Mouse (Mus musculus) kidney, postnatal 0 days (tissue): ENCODE data around the gene Bet1l. TPM values are rescaled to one million over a fixed set of nuclear protein-coding genes. Genes with fewer than 3 reads are reported as not detected.

Source experiments
- ATAC-seq: fragments of 200-750 bp; cut with Nextera tagmentation; replicated peaks from 2 replicates; pipeline ENCODE4 v1.8.0; 2017; ENCODE audit warnings: low read depth, moderate number of reproducible peaks, moderate TSS enrichment, moderate library complexity; ENCODE audit not compliant: low FRiP score
- DNase-seq: peaks from one replicate; pipeline ENCODE4 v3.0.0-alpha.2; 2016; ENCODE audit warnings: low spot score
- H3K27ac ChIP-seq: fragments of 300-500 bp; sonication (generic); 2 replicates; pipeline ENCODE4 v1.5.1; 2014; ENCODE audit warnings: mild to moderate bottlenecking
- H3K27me3 ChIP-seq: fragments of 300-500 bp; sonication (generic); 2 replicates; pipeline ENCODE4 v1.6.1; 2014; ENCODE audit warnings: low read length, mixed read lengths; ENCODE audit not compliant: insufficient read depth
- H3K36me3 ChIP-seq: fragments of 300-500 bp; sonication (generic); 2 replicates; pipeline ENCODE4 v1.6.1; 2014; ENCODE audit warnings: low read length, mixed read lengths; ENCODE audit not compliant: insufficient read depth
- H3K4me1 ChIP-seq: fragments of 300-500 bp; sonication (generic); replicated peaks from 2 replicates; pipeline ENCODE4 v1.6.1; 2014; ENCODE audit warnings: antibody characterized with exemption, low read length, mixed read lengths; ENCODE audit not compliant: insufficient read depth
- H3K4me2 ChIP-seq: fragments of 300-500 bp; sonication (generic); 2 replicates; pipeline ENCODE4 v1.6.1; 2014; ENCODE audit warnings: mild to moderate bottlenecking, low read length, moderate library complexity, mixed read lengths
- H3K4me3 ChIP-seq: fragments of 300-500 bp; sonication (generic); replicated peaks from 2 replicates; pipeline ENCODE4 v1.5.1; 2014; ENCODE audit warnings: low read depth, low read length
- H3K9ac ChIP-seq: fragments of 300-500 bp; sonication (generic); 2 replicates; pipeline ENCODE4 v1.6.1; 2014; ENCODE audit warnings: low read depth, low read length
- H3K9me3 ChIP-seq: fragments of 300-500 bp; sonication (generic); replicated peaks from 2 replicates; pipeline ENCODE4 v1.6.1; 2016; ENCODE audit warnings: low read length, inconsistent platforms, mixed read lengths
- CTCF ChIP-seq: IDR thresholded peaks from 2 replicates; pipeline ENCODE4 v1.5.1; 2016; ENCODE audit warnings: antibody characterized with exemption, low read depth, mild to moderate bottlenecking, moderate library complexity
- WGBS: fragments of 180-500 bp; shearing (Covaris S2); extraction: QIAGEN DNeasy Blood & Tissue Kit; methylation state at CpG from one replicate; pipeline ENCODE4 v1.1.7; 2014; 5-methylcytosine and 5-hydroxymethylcytosine counted together
- polyA plus RNA-seq: library from polyadenylated mRNA; unstranded; fragments of >200 nt; fragmentation: Nextera tagmentation; extraction: Ambion mirVana; gene quantifications from 2 replicates; pipeline ENCODE4 v1.2.1, GENCODE M21; 2015

The Bet1l gene
- polyA plus RNA-seq, 1 experiment from 2014 or later: 53.9 TPM

DNA sequence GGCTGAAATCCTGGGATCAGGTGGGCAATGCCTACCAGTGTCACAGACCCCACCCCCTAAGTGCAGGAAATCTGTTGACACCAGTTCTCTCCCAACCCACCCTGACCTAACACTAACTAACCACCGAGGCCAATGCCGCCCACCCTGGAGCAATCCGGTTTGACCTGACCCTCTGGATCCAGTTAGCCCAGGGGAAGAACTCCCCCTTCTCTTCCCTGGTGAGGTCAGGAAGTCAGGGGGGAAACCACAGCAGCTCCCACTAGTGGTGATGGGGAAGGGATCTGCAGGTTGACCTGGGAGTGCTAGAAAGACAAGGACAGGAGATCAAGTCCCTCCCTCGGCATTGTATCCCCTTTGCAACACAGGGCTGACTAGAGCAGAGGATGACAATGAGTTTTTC, 11.7 kb downstream of the Bet1l start:
- no peak for TF ChIP-seq CTCF
- DNase-seq (no peak), ATAC-seq (no peak)
- no peak overlapping the region for H3K4me3 ChIP-seq
- 58% methylated on average over 4 of the region's 4 CpGs for WGBS
- no peaks in the 10 kb centered on the region for H3K27me3 ChIP-seq
- no peak overlapping the region for H3K4me2 ChIP-seq
- no peaks in the 10 kb centered on the region for H3K9me3 ChIP-seq
- H3K4me1 ChIP-seq: no peaks in the 10 kb centered on the region
- no peak overlapping the region for H3K27ac ChIP-seq
- no peaks in the 10 kb centered on the region for H3K36me3 ChIP-seq
- H3K9ac ChIP-seq: no peak overlapping the region

DNA sequence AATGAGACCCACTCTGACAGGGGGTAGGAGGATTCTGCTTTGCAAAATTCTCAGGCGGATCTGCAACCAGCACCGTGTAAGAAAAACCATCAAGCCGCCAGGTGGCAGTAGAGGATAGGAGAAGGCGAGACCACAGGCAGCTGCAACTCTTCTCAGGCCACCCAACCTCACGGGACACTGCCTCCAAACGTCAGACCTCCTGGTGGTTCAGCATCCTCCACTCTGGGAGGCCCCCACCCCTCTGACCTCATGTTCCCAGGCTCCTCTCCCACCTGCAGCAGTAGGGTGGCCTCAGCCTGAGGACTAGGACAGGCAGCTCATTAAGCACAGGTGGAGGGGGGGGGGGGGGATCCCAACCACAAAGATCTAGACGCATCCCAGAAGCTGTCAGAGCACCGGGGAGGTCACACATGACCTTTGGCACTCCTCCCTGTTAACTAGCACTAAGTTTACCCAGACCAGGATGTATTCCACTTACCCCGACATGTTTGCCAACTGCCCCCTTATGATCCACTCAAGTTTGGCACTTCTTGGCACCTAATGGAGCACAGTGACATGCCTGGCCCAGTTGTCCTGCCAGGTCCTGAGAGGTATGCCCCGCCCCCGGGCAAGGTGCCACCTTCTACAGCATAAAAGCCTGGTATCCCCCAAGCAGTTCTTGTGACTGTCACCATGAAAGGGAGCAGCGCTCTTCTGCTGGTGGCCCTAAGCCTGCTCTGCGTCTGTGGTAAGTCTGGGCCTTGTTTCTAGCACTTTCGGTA, 12.3 kb downstream of the Bet1l start, which contains the start of gene Scgb1c1:
TSS of gene Scgb1c1 (plus strand) at position 643 of the 761 bp plus-strand sequence.
- DNase-seq (peak; percentile 95), ATAC-seq (peak; percentile 81)
- peak; percentile 96 for TF ChIP-seq CTCF
- no peaks in the 10 kb centered on the region for H3K9me3 ChIP-seq
- no peaks in the 10 kb centered on the region for H3K27me3 ChIP-seq
- H3K4me3 ChIP-seq: no peak within 1 kb of the TSS
- H3K4me1 ChIP-seq: no peaks in the 10 kb centered on the region
- H3K4me2 ChIP-seq: no peak within 1 kb of the TSS
- no peaks in the 10 kb centered on the region for H3K36me3 ChIP-seq
- H3K27ac ChIP-seq: no peak within 1 kb of the TSS
- H3K9ac ChIP-seq: no peak within 1 kb of the TSS
- 30% methylated on average over 14 of the region's 14 CpGs for WGBS

DNA sequence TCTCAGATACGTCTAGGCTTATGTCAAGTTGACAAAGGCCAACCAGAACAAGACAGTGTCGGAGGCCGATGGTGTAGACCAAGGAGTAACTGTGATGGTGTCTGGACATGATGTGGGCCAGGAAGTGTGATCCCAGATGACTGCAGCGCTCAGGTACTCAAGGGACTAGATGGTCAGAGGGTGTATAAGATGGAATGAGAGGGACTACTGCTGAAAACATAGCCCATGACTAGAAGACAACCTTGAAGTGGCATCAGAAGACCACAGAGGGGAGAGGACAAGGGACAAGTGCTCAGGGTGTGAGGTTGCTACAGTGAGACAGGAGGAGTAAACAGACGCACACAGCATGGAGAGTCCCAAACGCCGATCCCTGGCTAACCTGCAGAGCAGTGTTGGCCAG, 13.6 kb downstream of the Bet1l start:
- H3K4me1 ChIP-seq: no peaks in the 10 kb centered on the region
- H3K36me3 ChIP-seq: no peaks in the 10 kb centered on the region
- no peak for DNase-seq
- H3K4me2 ChIP-seq: no peak overlapping the region
- WGBS: 75% methylated on average over 7 of the region's 7 CpGs
- ATAC-seq: no peak
- TF ChIP-seq CTCF: no peak
- H3K27ac ChIP-seq: no peak overlapping the region
- H3K9ac ChIP-seq: no peak overlapping the region
- no peaks in the 10 kb centered on the region for H3K9me3 ChIP-seq
- no peak overlapping the region for H3K4me3 ChIP-seq
- H3K27me3 ChIP-seq: no peaks in the 10 kb centered on the region

DNA sequence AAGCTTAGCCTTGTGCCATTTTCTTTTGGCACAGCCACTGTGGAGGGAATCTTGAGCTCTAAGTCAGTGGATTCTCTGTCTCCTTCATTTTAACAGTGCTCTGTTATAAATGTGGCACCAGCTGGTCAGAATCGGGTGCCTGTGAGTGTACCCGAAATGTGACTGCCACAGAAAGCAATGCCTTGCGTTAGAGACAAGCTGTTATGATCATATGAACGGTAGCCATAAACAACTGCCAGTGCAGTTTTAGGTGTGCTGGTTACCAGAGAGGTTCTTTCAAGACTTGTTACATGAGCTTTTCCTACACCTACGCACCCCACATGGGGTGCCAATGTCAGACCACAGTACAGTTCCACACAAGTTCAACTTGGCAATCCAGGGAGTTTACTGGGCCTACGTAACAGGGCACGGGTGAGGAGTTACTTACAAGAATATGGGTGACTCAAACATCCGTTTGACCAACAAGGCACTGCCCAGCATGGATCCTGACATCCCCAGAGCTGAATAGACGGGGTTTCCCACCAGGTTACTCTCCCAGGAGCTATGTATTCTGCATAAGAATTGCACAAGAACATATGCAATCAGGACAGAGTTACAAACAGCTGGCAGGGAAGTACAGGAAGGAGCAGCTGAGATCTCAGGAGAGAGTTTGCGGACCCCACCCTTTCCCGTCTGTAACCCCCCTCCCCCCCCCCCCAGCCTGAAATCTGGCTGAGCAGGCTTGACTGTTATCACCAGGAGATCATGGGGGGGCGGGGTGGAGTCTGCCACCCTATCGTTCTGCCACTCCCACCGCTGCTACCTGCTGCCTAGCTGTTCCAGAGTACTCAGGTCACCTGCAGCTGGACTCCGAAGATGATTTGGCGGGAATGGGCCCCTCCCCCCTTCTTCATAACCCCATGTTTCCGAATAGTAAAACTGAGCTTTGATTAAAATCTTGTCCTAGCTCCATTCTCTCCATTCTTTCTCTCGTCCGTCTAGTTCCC, 16.3 kb downstream of the Bet1l start:
- ATAC-seq (no peak), DNase-seq (no peak)
- WGBS: 39% methylated on average over 19 of the region's 19 CpGs

DNA sequence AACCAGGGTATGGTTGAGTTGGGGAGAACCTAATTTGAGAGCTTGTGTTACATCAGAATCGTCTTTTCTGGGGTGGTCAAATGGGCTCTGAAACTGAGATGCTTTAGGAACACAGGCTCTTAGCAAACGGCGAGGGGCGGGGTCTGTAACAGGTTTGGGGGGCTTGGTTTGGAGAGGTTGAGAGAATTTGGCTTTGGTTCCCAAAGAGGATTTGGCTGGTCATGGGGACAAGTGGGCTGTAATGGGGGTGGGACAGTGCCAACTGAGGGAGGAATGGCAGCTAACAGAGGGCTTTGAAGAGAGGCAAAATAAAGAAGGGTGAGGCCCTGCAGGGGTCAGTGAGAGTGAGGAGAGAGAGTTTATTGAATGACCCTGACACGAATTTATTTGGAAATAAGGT, 17.8 kb downstream of the Bet1l start:
- Histone ChIP-seq H3K27ac (no peak overlapping the region), H3K36me3 (no peaks in the 10 kb centered on the region), H3K4me3 (no peak overlapping the region), H3K4me2 (no peak overlapping the region), H3K4me1 (no peaks in the 10 kb centered on the region), H3K9me3 (no peaks in the 10 kb centered on the region), H3K9ac (no peak overlapping the region), H3K27me3 (no peaks in the 10 kb centered on the region)
- 47% methylated on average over 5 of the region's 5 CpGs for WGBS
- no peak for TF ChIP-seq CTCF
- ATAC-seq: no peak
- no peak for DNase-seq

More for the DNA sequence above, 16.3 kb downstream of the Bet1l start:
- H3K4me3 ChIP-seq: no peak overlapping the region
- no peak overlapping the region for H3K9ac ChIP-seq
- no peaks in the 10 kb centered on the region for H3K9me3 ChIP-seq
- no peaks in the 10 kb centered on the region for H3K36me3 ChIP-seq
- H3K4me2 ChIP-seq: no peak overlapping the region
- TF ChIP-seq CTCF: no peak
- no peak overlapping the region for H3K27ac ChIP-seq
- H3K4me1 ChIP-seq: no peaks in the 10 kb centered on the region
- no peaks in the 10 kb centered on the region for H3K27me3 ChIP-seq

DNA sequence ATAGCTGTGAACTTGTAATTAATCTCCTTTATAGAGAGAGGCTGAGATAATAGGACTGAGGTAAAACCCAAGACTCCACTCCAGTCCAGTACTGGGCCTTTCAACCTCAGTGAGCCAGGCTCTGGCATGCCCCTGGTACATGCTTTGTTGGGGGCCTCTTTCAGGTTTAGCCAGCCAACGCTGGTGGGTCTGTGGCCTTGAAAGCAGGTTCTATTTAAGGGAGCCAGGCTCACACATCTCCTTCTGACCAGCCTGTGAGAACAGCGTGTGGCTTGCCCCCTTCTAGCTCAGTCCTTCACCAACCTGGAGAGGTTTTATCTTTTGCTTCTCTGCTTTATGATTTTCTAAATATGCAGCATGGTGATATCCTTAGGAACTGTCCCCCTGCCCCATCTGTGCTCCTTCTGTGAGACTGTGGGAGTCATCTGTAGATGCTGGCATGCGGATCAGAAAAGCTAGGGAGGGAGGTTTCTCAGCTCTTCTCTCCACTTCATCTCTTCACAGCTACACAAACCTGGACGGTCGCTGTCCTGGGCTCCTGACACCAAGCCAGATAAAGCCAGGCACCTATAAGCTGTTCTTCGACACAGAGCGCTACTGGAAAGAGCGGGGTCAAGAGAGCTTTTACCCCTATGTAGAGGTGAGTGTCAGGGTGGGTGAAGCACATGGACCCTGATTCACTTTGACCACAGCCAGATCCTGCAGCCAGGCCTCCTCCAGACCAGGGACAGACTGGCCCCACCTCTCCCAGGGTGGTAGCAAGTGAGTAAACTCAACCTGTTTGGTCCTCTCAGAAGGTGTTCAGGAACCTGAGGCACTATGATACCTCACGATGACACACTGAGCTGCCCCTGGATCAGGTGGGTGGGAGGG, 20.9 kb downstream of the Bet1l start:
- 75% methylated on average over 9 of the region's 9 CpGs for WGBS
- Histone ChIP-seq H3K9me3 (no peaks in the 10 kb centered on the region), H3K4me2 (no peak overlapping the region), H3K36me3 (no peaks in the 10 kb centered on the region), H3K9ac (no peak overlapping the region), H3K27me3 (no peaks in the 10 kb centered on the region), H3K4me1 (no peaks in the 10 kb centered on the region), H3K27ac (no peak overlapping the region), H3K4me3 (no peak overlapping the region)
- DNase-seq (no peak), ATAC-seq (no peak)
- no peak for TF ChIP-seq CTCF
